Mouse (Mus musculus) lung, embryonic 15.5 days (tissue): Measurements from ENCODE around the gene Pax8. TPM values are rescaled to one million over a fixed set of nuclear protein-coding genes. Genes with fewer than 3 reads are reported as not detected.

ENCODE experiments used
- ATAC-seq: fragments of 200-750 bp; cut with Nextera tagmentation; 2 replicates; pipeline ENCODE4 v1.8.0; 2017; ENCODE audit warnings: moderate number of reproducible peaks, borderline replicate concordance; ENCODE audit not compliant: low FRiP score, low TSS enrichment; ENCODE audit errors: extremely low read depth
- H3K27ac ChIP-seq: fragments of 300-500 bp; sonication (generic); 2 replicates; pipeline ENCODE4 v1.5.1; 2015; ENCODE audit warnings: moderate library complexity, mild to moderate bottlenecking, inconsistent platforms
- H3K27me3 ChIP-seq: fragments of 300-500 bp; sonication (generic); 2 replicates; pipeline ENCODE4 v1.6.1; 2015; ENCODE audit warnings: inconsistent platforms
- H3K36me3 ChIP-seq: fragments of 300-500 bp; sonication (generic); 2 replicates; pipeline ENCODE4 v1.6.1; 2015; ENCODE audit warnings: inconsistent platforms
- H3K4me1 ChIP-seq: fragments of 300-500 bp; sonication (generic); 2 replicates; pipeline ENCODE4 v1.6.1; 2015; ENCODE audit warnings: inconsistent platforms
- H3K4me2 ChIP-seq: fragments of 300-500 bp; sonication (generic); 2 replicates; pipeline ENCODE4 v1.6.1; 2015; ENCODE audit warnings: inconsistent platforms, mild to moderate bottlenecking, moderate library complexity
- H3K4me3 ChIP-seq: fragments of 300-500 bp; sonication (generic); 2 replicates; pipeline ENCODE4 v1.5.1; 2015; ENCODE audit warnings: mild to moderate bottlenecking, inconsistent platforms
- H3K9ac ChIP-seq: fragments of 300-500 bp; sonication (generic); 2 replicates; pipeline ENCODE4 v1.6.1; 2015; ENCODE audit warnings: inconsistent platforms
- H3K9me3 ChIP-seq: fragments of 300-500 bp; sonication (generic); 2 replicates; pipeline ENCODE4 v1.6.1; 2016; ENCODE audit warnings: inconsistent platforms
- WGBS: fragments of 180-500 bp; shearing (Covaris S2); methylation state at CpG from one replicate; pipeline ENCODE4 v1.1.7; 2015; 5-methylcytosine and 5-hydroxymethylcytosine counted together
- polyA plus RNA-seq: library from polyadenylated mRNA; unstranded; fragments of >200 nt; fragmentation: Nextera tagmentation; extraction: Ambion mirVana; gene quantifications from 2 replicates; pipeline ENCODE4 v1.2.1, GENCODE M21; 2015

Gene Pax8
- polyA plus RNA-seq, 1 experiment from 2014 or later = 0.22 TPM

DNA sequence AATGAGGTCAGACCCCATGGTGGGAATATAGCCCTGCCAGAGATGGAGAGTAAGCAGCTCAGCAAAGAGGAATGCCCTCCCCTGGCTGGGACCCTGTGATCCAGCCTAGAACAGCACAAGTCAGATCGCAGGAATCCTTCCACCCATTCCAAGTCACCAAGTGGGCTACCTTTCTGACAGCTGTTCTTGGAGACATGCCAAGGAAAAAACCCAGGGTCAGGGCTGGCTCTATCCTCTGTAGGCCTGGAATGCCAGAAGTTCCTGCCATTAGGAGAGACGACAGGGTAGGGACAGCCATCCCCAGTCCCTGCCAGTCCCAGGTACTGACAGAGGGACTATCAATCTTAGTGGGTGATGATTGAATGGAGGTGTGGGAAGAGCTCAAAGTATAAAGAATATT, 4.5 kb upstream of the Pax8 start:
- Histone ChIP-seq H3K27me3 (peaks cover 24% of the 10 kb centered on the region), H3K36me3 (no peaks in the 10 kb centered on the region), H3K4me2 (no peak overlapping the region), H3K4me1 (no peaks in the 10 kb centered on the region), H3K9me3 (no peaks in the 10 kb centered on the region), H3K27ac (no peak overlapping the region), H3K4me3 (no peak overlapping the region), H3K9ac (no peak overlapping the region)
- WGBS = 29% methylated on average over 2 of the region's 2 CpGs
- ATAC-seq = no peak

DNA sequence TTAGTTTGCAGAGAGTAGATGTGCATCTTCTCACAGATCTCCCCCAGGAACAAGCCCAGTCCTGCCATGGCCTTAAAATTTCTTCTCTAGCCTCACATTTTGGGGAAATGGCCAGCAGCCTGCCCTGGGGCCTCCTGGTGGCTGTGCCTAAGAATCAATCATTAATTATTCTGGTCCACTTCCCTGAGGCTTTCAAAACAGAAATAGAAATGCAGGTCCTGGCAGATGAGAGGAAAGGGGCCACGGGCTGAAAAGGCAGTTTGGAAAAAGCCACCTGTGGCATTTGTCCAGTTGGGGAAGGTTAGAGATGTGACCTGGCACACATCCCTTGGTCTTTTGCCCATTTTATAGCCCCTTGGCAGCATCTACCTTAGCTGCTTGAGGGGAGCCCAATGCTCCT, 3.8 kb upstream of the Pax8 start:
- H3K36me3 ChIP-seq = no peaks in the 10 kb centered on the region
- H3K9ac ChIP-seq = no peak overlapping the region
- no peaks in the 10 kb centered on the region for H3K9me3 ChIP-seq
- no peak for ATAC-seq
- 33% methylated on average over 1 of the region's 1 CpGs for WGBS
- no peak overlapping the region for H3K4me2 ChIP-seq
- H3K27ac ChIP-seq = no peak overlapping the region
- peaks cover 1% of the 10 kb centered on the region; the same call in 1 of the 2 replicates for H3K4me1 ChIP-seq
- peaks cover 32% of the 10 kb centered on the region for H3K27me3 ChIP-seq
- no peak overlapping the region for H3K4me3 ChIP-seq

DNA sequence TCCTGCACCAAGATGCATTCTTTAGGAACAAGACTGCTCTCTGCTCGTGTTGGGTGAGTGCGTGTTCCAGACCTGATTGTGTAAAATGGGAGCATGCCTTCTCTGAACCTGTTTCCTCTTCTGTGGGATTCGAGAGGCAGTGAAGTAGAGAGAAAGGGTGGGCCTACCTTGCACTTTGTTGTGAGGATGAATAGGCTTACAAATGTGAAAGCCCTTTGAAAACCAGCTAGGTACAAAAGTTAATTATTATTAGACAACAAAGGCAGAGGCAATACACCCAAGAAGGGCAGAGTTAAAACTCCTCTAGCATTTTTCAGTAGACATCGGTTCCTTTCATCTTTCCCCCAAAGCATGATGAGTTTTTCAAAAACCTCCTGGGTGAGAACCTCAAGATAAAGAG, 3.2 kb upstream of the Pax8 start:
- no peak overlapping the region for H3K9ac ChIP-seq
- H3K4me2 ChIP-seq = no peak overlapping the region
- WGBS = 45% methylated on average over 4 of the region's 4 CpGs
- peaks cover 7% of the 10 kb centered on the region; the same call in 1 of the 2 replicates for H3K4me1 ChIP-seq
- no peak overlapping the region for H3K4me3 ChIP-seq
- H3K9me3 ChIP-seq = no peaks in the 10 kb centered on the region
- H3K36me3 ChIP-seq = no peaks in the 10 kb centered on the region
- H3K27ac ChIP-seq = no peak overlapping the region
- H3K27me3 ChIP-seq = peaks cover 37% of the 10 kb centered on the region
- no peak for ATAC-seq

GRCm38 (mm10) chr2:24474514-24475378, 653 bp downstream of the Pax8 start:
- Histone ChIP-seq H3K4me2 (peak overlapping the region; percentile 49), H3K27ac (no peak overlapping the region)
- no peak for ATAC-seq

DNA sequence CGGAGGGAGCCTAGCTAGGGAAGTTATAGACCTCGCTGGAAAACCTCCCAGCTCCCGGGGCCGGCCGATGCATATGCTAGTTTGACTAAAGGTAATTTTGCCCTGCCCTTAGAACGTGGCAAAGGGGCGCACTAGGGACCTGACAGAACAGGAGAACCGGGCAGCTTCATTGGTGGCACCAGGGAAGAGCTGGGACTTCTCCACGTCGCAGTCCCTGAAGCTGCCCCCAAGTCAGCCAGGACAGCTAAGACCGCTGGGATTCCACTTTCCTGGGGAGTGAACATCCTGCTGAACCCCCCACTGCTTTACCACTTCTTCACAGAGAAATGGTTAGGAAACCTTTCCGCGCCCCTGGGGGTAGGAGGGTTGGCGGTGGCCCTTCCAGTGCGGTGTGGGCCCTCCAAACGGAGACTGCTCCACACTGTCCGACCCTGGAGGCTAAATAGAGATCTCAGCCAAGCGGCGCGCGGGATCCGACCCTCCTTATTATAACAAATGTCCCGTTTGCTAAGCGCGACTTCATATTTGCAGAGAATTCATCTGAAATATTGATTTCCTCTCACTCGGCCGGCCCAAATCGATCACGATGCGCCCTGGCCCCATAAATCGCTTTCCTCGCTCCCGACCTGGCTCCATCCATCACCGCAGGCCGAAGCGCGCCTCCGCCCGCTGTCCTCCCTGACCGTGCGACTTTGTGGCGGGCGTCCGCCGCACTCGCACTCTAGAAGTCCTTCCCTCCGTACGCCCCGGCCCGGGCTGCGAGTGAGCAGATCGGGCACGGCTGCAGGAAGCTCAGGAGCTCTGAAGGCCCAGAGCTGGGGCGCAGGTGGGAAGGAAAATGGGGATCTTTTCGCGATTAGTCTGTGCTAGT, 1.5 kb downstream of the Pax8 start:
- peaks cover 7% of the 10 kb centered on the region; the same call in 1 of the 2 replicates for H3K4me1 ChIP-seq
- H3K4me2 ChIP-seq = peak overlapping the region; percentile 49
- peak overlapping the region; percentile 22 for H3K4me3 ChIP-seq
- H3K9ac ChIP-seq = no peak overlapping the region
- under 1% methylated on average over 56 of the region's 56 CpGs for WGBS
- no peak overlapping the region for H3K27ac ChIP-seq
- peaks cover 70% of the 10 kb centered on the region for H3K27me3 ChIP-seq
- H3K36me3 ChIP-seq = no peaks in the 10 kb centered on the region
- no peak for ATAC-seq
- H3K9me3 ChIP-seq = no peaks in the 10 kb centered on the region

More at GRCm38 (mm10) chr2:24474514-24475378, 653 bp downstream of the Pax8 start:
- Histone ChIP-seq H3K27me3 (peaks cover 69% of the 10 kb centered on the region), H3K9me3 (no peaks in the 10 kb centered on the region), H3K36me3 (no peaks in the 10 kb centered on the region), H3K4me3 (no peak overlapping the region), H3K4me1 (peaks cover 7% of the 10 kb centered on the region; the same call in 1 of the 2 replicates), H3K9ac (no peak overlapping the region)
- WGBS = 22% methylated on average over 29 of the region's 29 CpGs

GRCm38 (mm10) chr2:24472677-24473076, 2.7 kb downstream of the Pax8 start:
- Histone ChIP-seq H3K4me1 (peaks cover 7% of the 10 kb centered on the region; the same call in 1 of the 2 replicates), H3K4me3 (no peak overlapping the region), H3K9me3 (no peaks in the 10 kb centered on the region), H3K27ac (no peak overlapping the region), H3K27me3 (peaks cover 70% of the 10 kb centered on the region), H3K4me2 (no peak overlapping the region), H3K36me3 (no peaks in the 10 kb centered on the region), H3K9ac (no peak overlapping the region)
- WGBS = 4% methylated on average over 11 of the region's 11 CpGs
- ATAC-seq = no peak

DNA sequence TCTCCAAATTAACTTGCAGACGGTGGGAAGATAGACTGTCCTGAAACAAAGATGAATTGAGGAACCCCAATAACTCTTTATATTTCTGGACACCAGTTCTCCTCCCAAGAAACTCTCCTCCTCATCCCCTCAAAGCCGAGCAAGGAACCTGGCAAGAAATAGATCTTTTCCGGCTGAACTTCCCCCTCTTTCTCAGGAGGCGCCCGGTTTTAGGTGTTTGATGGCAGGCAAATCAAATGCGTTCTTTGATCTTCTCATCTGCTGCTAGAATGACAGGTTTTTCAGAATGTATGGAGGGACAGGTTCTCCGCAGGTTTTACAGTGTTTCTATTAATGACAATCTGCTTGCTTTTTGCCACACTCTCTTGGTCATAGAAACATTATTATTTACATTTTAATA, 3.3 kb downstream of the Pax8 start:
- no peaks in the 10 kb centered on the region for H3K9me3 ChIP-seq
- H3K4me1 ChIP-seq = peaks cover 7% of the 10 kb centered on the region; the same call in 1 of the 2 replicates
- peaks cover 68% of the 10 kb centered on the region for H3K27me3 ChIP-seq
- WGBS = 2% methylated on average over 7 of the region's 7 CpGs
- H3K36me3 ChIP-seq = no peaks in the 10 kb centered on the region
- no peak overlapping the region for H3K4me3 ChIP-seq
- H3K4me2 ChIP-seq = no peak overlapping the region
- H3K9ac ChIP-seq = no peak overlapping the region
- ATAC-seq = no peak
- H3K27ac ChIP-seq = no peak overlapping the region

- Histone ChIP-seq H3K9ac (no peak overlapping the region), H3K4me3 (no peak overlapping the region), H3K9me3 (no peaks in the 10 kb centered on the region), H3K4me2 (no peak overlapping the region), H3K27ac (no peak overlapping the region), H3K27me3 (peaks cover 38% of the 10 kb centered on the region), H3K4me1 (peaks cover 6% of the 10 kb centered on the region; the same call in 1 of the 2 replicates), H3K36me3 (no peaks in the 10 kb centered on the region)
- 43% methylated on average over 4 of the region's 4 CpGs for WGBS
- ATAC-seq = no peak
Observed at GRCm38 (mm10) chr2:24469102-24469501, 6.3 kb downstream of the Pax8 start.

DNA sequence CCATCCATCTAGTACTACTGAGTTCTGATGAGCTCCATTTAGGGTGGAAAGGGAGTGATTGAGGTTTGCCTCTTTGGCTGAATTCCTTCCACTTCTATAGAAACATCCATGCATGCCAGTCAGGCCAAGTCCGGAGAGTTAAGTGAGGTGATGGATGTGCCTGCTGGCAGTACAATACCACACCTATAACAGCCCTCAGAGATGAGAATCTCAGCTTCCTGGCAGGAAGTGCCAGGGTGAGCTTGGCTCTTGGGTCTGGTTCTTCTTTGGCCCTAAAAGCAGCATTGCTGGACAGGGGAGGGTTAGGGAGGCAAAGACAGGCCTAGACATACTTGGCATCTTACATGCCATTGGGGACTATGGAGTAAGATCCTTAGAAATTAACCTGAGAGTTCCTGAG, 7.0 kb downstream of the Pax8 start:
- no peak for ATAC-seq
- no peaks in the 10 kb centered on the region for H3K36me3 ChIP-seq
- no peak overlapping the region for H3K4me2 ChIP-seq
- no peak overlapping the region for H3K4me3 ChIP-seq
- H3K9me3 ChIP-seq = no peaks in the 10 kb centered on the region
- no peaks in the 10 kb centered on the region for H3K4me1 ChIP-seq
- no peak overlapping the region for H3K27ac ChIP-seq
- H3K9ac ChIP-seq = no peak overlapping the region
- 33% methylated on average over 1 of the region's 1 CpGs for WGBS
- H3K27me3 ChIP-seq = peaks cover 31% of the 10 kb centered on the region

GRCm38 (mm10) chr2:24467156-24467555, 8.2 kb downstream of the Pax8 start:
- ATAC-seq = no peak
- H3K9me3 ChIP-seq = no peaks in the 10 kb centered on the region
- no peak overlapping the region for H3K9ac ChIP-seq
- H3K4me1 ChIP-seq = no peaks in the 10 kb centered on the region
- H3K27me3 ChIP-seq = peaks cover 20% of the 10 kb centered on the region
- H3K4me3 ChIP-seq = no peak overlapping the region
- no peak overlapping the region for H3K4me2 ChIP-seq
- WGBS = 8% methylated on average over 1 of the region's 1 CpGs
- no peak overlapping the region for H3K27ac ChIP-seq
- H3K36me3 ChIP-seq = no peaks in the 10 kb centered on the region

DNA sequence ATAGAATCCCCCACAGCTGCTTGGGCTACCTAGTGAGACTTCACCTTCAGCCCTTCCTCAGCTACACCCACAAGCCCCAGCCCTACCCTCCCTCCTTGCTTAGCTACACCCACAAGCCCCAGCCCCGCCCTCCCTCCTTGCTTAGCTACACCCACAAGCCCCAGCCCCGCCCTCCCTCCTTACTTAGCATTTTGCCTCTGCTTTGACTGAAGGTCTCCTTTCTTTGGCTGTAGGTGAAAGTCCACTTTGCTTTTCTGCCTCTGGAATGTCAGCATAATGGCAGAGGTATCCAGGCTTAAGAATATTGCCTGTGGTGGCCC, 14.6 kb downstream of the Pax8 start:
- WGBS = 31% methylated on average over 2 of the region's 2 CpGs

More for the DNA sequence above, 14.6 kb downstream of the Pax8 start:
- H3K36me3 ChIP-seq = no peaks in the 10 kb centered on the region
- H3K27ac ChIP-seq = no peak overlapping the region
- H3K27me3 ChIP-seq = no peaks in the 10 kb centered on the region
- H3K4me3 ChIP-seq = no peak overlapping the region
- H3K4me1 ChIP-seq = no peaks in the 10 kb centered on the region
- peak; percentile 70; the same call in 1 of the 2 replicates for ATAC-seq
- no peak overlapping the region for H3K9ac ChIP-seq
- H3K4me2 ChIP-seq = no peak overlapping the region
- H3K9me3 ChIP-seq = no peaks in the 10 kb centered on the region
